Mouse (Mus musculus) midbrain, embryonic 15.5 days (tissue): ENCODE results near the gene Jak1. TPM values are rescaled to one million over a fixed set of nuclear protein-coding genes. Genes with fewer than 3 reads are reported as not detected.

Experiments
- ATAC-seq: fragments of 200-750 bp; cut with Nextera tagmentation; replicated peaks from 2 replicates; pipeline ENCODE4 v1.8.0; 2017; ENCODE audit warnings: moderate TSS enrichment
- H3K27ac ChIP-seq: fragments of 300-500 bp; sonication (generic); 2 replicates; pipeline ENCODE4 v1.5.1; 2015; ENCODE audit warnings: mild to moderate bottlenecking, inconsistent platforms
- H3K27me3 ChIP-seq: fragments of 300-500 bp; sonication (generic); replicated peaks from 2 replicates; pipeline ENCODE4 v1.6.1; 2015; ENCODE audit warnings: inconsistent platforms
- H3K36me3 ChIP-seq: fragments of 300-500 bp; sonication (generic); replicated peaks from 2 replicates; pipeline ENCODE4 v1.6.1; 2015; ENCODE audit warnings: inconsistent platforms
- H3K4me1 ChIP-seq: fragments of 300-500 bp; sonication (generic); 2 replicates; pipeline ENCODE4 v1.6.1; 2015; ENCODE audit warnings: inconsistent platforms
- H3K4me2 ChIP-seq: fragments of 300-500 bp; sonication (generic); 2 replicates; pipeline ENCODE4 v1.6.1; 2015; ENCODE audit warnings: inconsistent platforms, mild to moderate bottlenecking, moderate library complexity
- H3K4me3 ChIP-seq: fragments of 300-500 bp; sonication (generic); 2 replicates; pipeline ENCODE4 v1.5.1; 2015; ENCODE audit warnings: mild to moderate bottlenecking, inconsistent platforms
- H3K9ac ChIP-seq: fragments of 300-500 bp; sonication (generic); 2 replicates; pipeline ENCODE4 v1.6.1; 2015; ENCODE audit warnings: mild to moderate bottlenecking, inconsistent platforms
- H3K9me3 ChIP-seq: fragments of 300-500 bp; sonication (generic); 2 replicates; pipeline ENCODE4 v1.6.1; 2016; ENCODE audit warnings: inconsistent platforms
- WGBS: fragments of 180-500 bp; shearing (Covaris S2); methylation state at CpG from one replicate; pipeline ENCODE4 v1.1.7; 2015; ENCODE audit warnings: mixed read lengths; 5-methylcytosine and 5-hydroxymethylcytosine counted together
- polyA plus RNA-seq: library from polyadenylated mRNA; unstranded; fragments of >200 nt; fragmentation: Nextera tagmentation; extraction: Ambion mirVana; gene quantifications from 2 replicates; pipeline ENCODE4 v1.2.1, GENCODE M21; 2015

Gene Jak1
- polyA plus RNA-seq, 1 experiment from 2014 or later, result 73.0 TPM

GRCm38 (mm10) chr4:101225984-101226383 is 39.1 kb downstream of the Jak1 start:
- 95% methylated on average over 5 of the region's 5 CpGs for WGBS
- Histone ChIP-seq H3K4me3 (no peak overlapping the region), H3K9me3 (no peaks in the 10 kb centered on the region), H3K4me2 (no peak overlapping the region), H3K4me1 (no peaks in the 10 kb centered on the region), H3K27ac (no peak overlapping the region), H3K27me3 (no peaks in the 10 kb centered on the region), H3K9ac (no peak overlapping the region), H3K36me3 (no peaks in the 10 kb centered on the region)
- ATAC-seq, result no peak

- no peak overlapping the region for H3K9ac ChIP-seq
- H3K27ac ChIP-seq, result no peak overlapping the region
- no peak for ATAC-seq
- no peak overlapping the region for H3K4me2 ChIP-seq
- WGBS, result 93% methylated on average over 2 of the region's 2 CpGs
- H3K9me3 ChIP-seq, result no peaks in the 10 kb centered on the region
- H3K36me3 ChIP-seq, result no peaks in the 10 kb centered on the region
- H3K27me3 ChIP-seq, result no peaks in the 10 kb centered on the region
- H3K4me1 ChIP-seq, result no peaks in the 10 kb centered on the region
- no peak overlapping the region for H3K4me3 ChIP-seq
Measured at GRCm38 (mm10) chr4:101220946-101221345, 44.1 kb downstream of the Jak1 start.

GRCm38 (mm10) chr4:101219839-101220238 is 45.2 kb downstream of the Jak1 start:
- H3K9ac ChIP-seq, result no peak overlapping the region
- WGBS, result 85% methylated on average over 2 of the region's 2 CpGs
- no peaks in the 10 kb centered on the region for H3K27me3 ChIP-seq
- no peak overlapping the region for H3K4me3 ChIP-seq
- H3K4me2 ChIP-seq, result no peak overlapping the region
- ATAC-seq, result no peak
- H3K27ac ChIP-seq, result no peak overlapping the region
- no peaks in the 10 kb centered on the region for H3K4me1 ChIP-seq
- H3K36me3 ChIP-seq, result no peaks in the 10 kb centered on the region
- H3K9me3 ChIP-seq, result no peaks in the 10 kb centered on the region

- Histone ChIP-seq H3K9me3 (no peaks in the 10 kb centered on the region), H3K36me3 (no peaks in the 10 kb centered on the region), H3K4me3 (no peak overlapping the region), H3K4me1 (no peaks in the 10 kb centered on the region), H3K27me3 (no peaks in the 10 kb centered on the region), H3K4me2 (no peak overlapping the region), H3K27ac (no peak overlapping the region), H3K9ac (no peak overlapping the region)
- no peak for ATAC-seq
- WGBS, result 71% methylated on average over 2 of the region's 2 CpGs
Measured at GRCm38 (mm10) chr4:101217026-101217540, 48.0 kb downstream of the Jak1 start.

GRCm38 (mm10) chr4:101216286-101216685 is 48.8 kb downstream of the Jak1 start:
- Histone ChIP-seq H3K27me3 (no peaks in the 10 kb centered on the region), H3K36me3 (no peaks in the 10 kb centered on the region), H3K27ac (no peak overlapping the region), H3K4me1 (no peaks in the 10 kb centered on the region), H3K4me2 (no peak overlapping the region), H3K9ac (no peak overlapping the region), H3K4me3 (no peak overlapping the region), H3K9me3 (no peaks in the 10 kb centered on the region)
- WGBS, result 89% methylated on average over 4 of the region's 4 CpGs
- no peak for ATAC-seq

- Histone ChIP-seq H3K27ac (no peak overlapping the region), H3K4me3 (no peak overlapping the region), H3K27me3 (no peaks in the 10 kb centered on the region), H3K4me1 (no peaks in the 10 kb centered on the region), H3K9me3 (no peaks in the 10 kb centered on the region), H3K9ac (no peak overlapping the region), H3K4me2 (no peak overlapping the region), H3K36me3 (no peaks in the 10 kb centered on the region)
- ATAC-seq, result no peak
- WGBS, result 94% methylated on average over 2 of the region's 2 CpGs
Measured at GRCm38 (mm10) chr4:101213477-101213876, 51.6 kb downstream of the Jak1 start.

GRCm38 (mm10) chr4:101207492-101207891 is 57.6 kb downstream of the Jak1 start:
- no peak for ATAC-seq
- Histone ChIP-seq H3K27ac (no peak overlapping the region), H3K36me3 (no peaks in the 10 kb centered on the region), H3K4me1 (no peaks in the 10 kb centered on the region), H3K4me2 (no peak overlapping the region), H3K4me3 (no peak overlapping the region), H3K27me3 (no peaks in the 10 kb centered on the region), H3K9ac (no peak overlapping the region), H3K9me3 (no peaks in the 10 kb centered on the region)
- 89% methylated on average over 2 of the region's 2 CpGs for whole genome bisulfite sequencing

GRCm38 (mm10) chr4:101203518-101203917 is 61.6 kb downstream of the Jak1 start:
- H3K4me3 ChIP-seq, result no peak overlapping the region

GRCm38 (mm10) chr4:101202626-101203025 is 62.5 kb downstream of the Jak1 start:
- no peak overlapping the region for H3K4me3 ChIP-seq
- H3K4me1 ChIP-seq, result no peaks in the 10 kb centered on the region
- ATAC-seq, result no peak
- no peak overlapping the region for H3K4me2 ChIP-seq
- no peak overlapping the region for H3K27ac ChIP-seq
- H3K9ac ChIP-seq, result no peak overlapping the region
- no peaks in the 10 kb centered on the region for H3K27me3 ChIP-seq
- H3K36me3 ChIP-seq, result no peaks in the 10 kb centered on the region
- WGBS, result 96% methylated on average over 10 of the region's 10 CpGs
- no peaks in the 10 kb centered on the region for H3K9me3 ChIP-seq

More at GRCm38 (mm10) chr4:101203518-101203917, 61.6 kb downstream of the Jak1 start:
- Histone ChIP-seq H3K4me1 (no peaks in the 10 kb centered on the region), H3K4me2 (no peak overlapping the region), H3K27ac (no peak overlapping the region), H3K9me3 (no peaks in the 10 kb centered on the region), H3K9ac (no peak overlapping the region), H3K36me3 (no peaks in the 10 kb centered on the region), H3K27me3 (no peaks in the 10 kb centered on the region)
- ATAC-seq, result no peak
- WGBS, result 91% methylated on average over 1 of the region's 1 CpGs

- Histone ChIP-seq H3K36me3 (no peaks in the 10 kb centered on the region), H3K27ac (no peak overlapping the region), H3K4me2 (no peak overlapping the region), H3K9ac (no peak overlapping the region), H3K4me1 (no peaks in the 10 kb centered on the region), H3K4me3 (no peak overlapping the region), H3K9me3 (no peaks in the 10 kb centered on the region), H3K27me3 (no peaks in the 10 kb centered on the region)
- WGBS, result 94% methylated on average over 8 of the region's 8 CpGs
- ATAC-seq, result no peak
Measured at GRCm38 (mm10) chr4:101199433-101200081, 65.5 kb downstream of the Jak1 start.

- no peak overlapping the region for H3K4me2 ChIP-seq
- H3K27ac ChIP-seq, result no peak overlapping the region
- WGBS, result 61% methylated on average over 2 of the region's 2 CpGs
- no peak overlapping the region for H3K9ac ChIP-seq
- no peak overlapping the region for H3K4me3 ChIP-seq
- H3K9me3 ChIP-seq, result no peaks in the 10 kb centered on the region
- no peak for ATAC-seq
- no peaks in the 10 kb centered on the region for H3K27me3 ChIP-seq
- H3K36me3 ChIP-seq, result no peaks in the 10 kb centered on the region
- no peaks in the 10 kb centered on the region for H3K4me1 ChIP-seq
Measured at GRCm38 (mm10) chr4:101198333-101198732, 66.7 kb downstream of the Jak1 start.

GRCm38 (mm10) chr4:101197421-101198170 is 67.5 kb downstream of the Jak1 start:
- no peak overlapping the region for H3K9ac ChIP-seq
- no peak overlapping the region for H3K4me3 ChIP-seq
- 73% methylated on average over 9 of the region's 9 CpGs for WGBS
- H3K36me3 ChIP-seq, result no peaks in the 10 kb centered on the region
- no peak for ATAC-seq
- H3K9me3 ChIP-seq, result no peaks in the 10 kb centered on the region
- H3K4me2 ChIP-seq, result no peak overlapping the region
- H3K4me1 ChIP-seq, result no peaks in the 10 kb centered on the region
- H3K27ac ChIP-seq, result no peak overlapping the region
- no peaks in the 10 kb centered on the region for H3K27me3 ChIP-seq

- Histone ChIP-seq H3K9me3 (no peaks in the 10 kb centered on the region), H3K27ac (no peak overlapping the region), H3K9ac (no peak overlapping the region), H3K27me3 (no peaks in the 10 kb centered on the region), H3K4me3 (no peak overlapping the region), H3K36me3 (no peaks in the 10 kb centered on the region), H3K4me1 (no peaks in the 10 kb centered on the region), H3K4me2 (no peak overlapping the region)
- ATAC-seq, result no peak
- WGBS, result 92% methylated on average over 2 of the region's 2 CpGs
Measured at GRCm38 (mm10) chr4:101196407-101196806, 68.7 kb downstream of the Jak1 start.
